Mouse (Mus musculus) fat pad, adult 2 months (tissue): ENCODE results near the gene Tmem170.

Experiments
- DNase-seq: peaks from one replicate; pipeline ENCODE4 v3.0.0-alpha.2; 2011; ENCODE audit warnings: low read depth, low spot score; ENCODE audit errors: extremely low read depth

Gene Tmem170

GRCm38 (mm10) chr8:111820018-111820417 lies 56.5 kb downstream of the Tmem170 start:
- DNase-seq, result no peak

GRCm38 (mm10) chr8:111818556-111818955 lies 58.0 kb downstream of the Tmem170 start:
- DNase-seq, result no peak

DNA sequence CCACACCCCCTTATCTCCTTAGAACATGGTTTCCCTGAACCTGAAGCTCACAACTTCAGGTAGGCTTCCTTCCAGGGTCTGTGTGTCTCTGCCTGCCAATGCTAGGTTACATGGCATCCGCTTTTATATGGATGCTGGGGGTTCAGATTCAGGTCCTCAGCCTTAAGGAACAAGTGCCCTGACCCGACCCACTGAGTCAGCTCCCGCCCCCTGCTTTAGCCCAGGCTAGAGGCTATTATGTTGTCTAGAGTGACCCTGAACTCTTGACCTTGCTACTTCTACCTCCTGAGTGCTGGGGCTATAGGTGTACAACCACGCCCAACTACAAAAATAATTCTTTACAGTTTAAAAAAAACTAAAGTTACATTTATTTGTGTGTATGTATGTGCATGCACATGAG lies 61.5 kb downstream of the Tmem170 start:
- no peak for DNase-seq

DNA sequence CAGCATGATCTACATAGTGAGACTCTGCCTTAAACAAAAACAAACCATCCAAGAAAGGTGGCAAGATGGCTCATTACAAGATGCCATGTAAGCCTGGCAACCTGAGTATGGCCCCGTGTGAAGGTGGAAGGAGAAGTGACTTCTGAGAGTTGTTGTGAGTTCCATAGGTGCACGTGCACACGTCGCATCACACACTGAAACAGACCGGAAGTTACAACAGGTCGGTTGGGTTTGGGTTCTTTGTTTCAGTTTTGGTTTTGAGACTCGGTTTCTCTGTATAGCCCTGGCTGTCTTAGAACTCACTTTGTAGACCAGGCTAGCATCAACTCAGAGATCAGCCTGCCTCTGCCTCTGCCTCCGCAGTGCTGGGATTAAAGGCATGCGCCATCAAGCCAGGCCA lies 62.7 kb downstream of the Tmem170 start:
- no peak for DNase-seq
